Mouse (Mus musculus) stomach, embryonic 15.5 days (tissue): ENCODE data around the gene Gnb4. TPM values are rescaled to one million over a fixed set of nuclear protein-coding genes. Genes with fewer than 3 reads are reported as not detected.

Source experiments
- ATAC-seq: fragments of 200-750 bp; cut with Nextera tagmentation; 2 replicates; pipeline ENCODE4 v1.8.0; 2017; ENCODE audit warnings: low read depth, moderate number of reproducible peaks, moderate TSS enrichment; ENCODE audit not compliant: insufficient read depth, low FRiP score
- H3K27ac ChIP-seq: fragments of 300-500 bp; sonication (generic); 2 replicates; pipeline ENCODE4 v1.5.1; 2015; ENCODE audit warnings: mild to moderate bottlenecking, inconsistent platforms
- H3K27me3 ChIP-seq: fragments of 300-500 bp; sonication (generic); replicated peaks from 2 replicates; pipeline ENCODE4 v1.6.1; 2015; ENCODE audit warnings: inconsistent platforms
- H3K36me3 ChIP-seq: fragments of 300-500 bp; sonication (generic); 2 replicates; pipeline ENCODE4 v1.6.1; 2015; ENCODE audit warnings: inconsistent platforms
- H3K4me1 ChIP-seq: fragments of 300-500 bp; sonication (generic); 2 replicates; pipeline ENCODE4 v1.6.1; 2015; ENCODE audit warnings: inconsistent platforms
- H3K4me2 ChIP-seq: fragments of 300-500 bp; sonication (generic); 2 replicates; pipeline ENCODE4 v1.6.1; 2015; ENCODE audit warnings: mild to moderate bottlenecking, inconsistent platforms
- H3K4me3 ChIP-seq: fragments of 300-500 bp; sonication (generic); replicated peaks from 2 replicates; pipeline ENCODE4 v1.5.1; 2015; ENCODE audit warnings: inconsistent platforms
- H3K9ac ChIP-seq: fragments of 300-500 bp; sonication (generic); 2 replicates; pipeline ENCODE4 v1.6.1; 2015; ENCODE audit warnings: inconsistent platforms
- H3K9me3 ChIP-seq: fragments of 300-500 bp; sonication (generic); 2 replicates; pipeline ENCODE4 v1.6.1; 2016; ENCODE audit warnings: inconsistent platforms
- WGBS: fragments of 180-500 bp; shearing (Covaris S2); methylation state at CpG from one replicate; pipeline ENCODE4 v1.1.7; 2015; 5-methylcytosine and 5-hydroxymethylcytosine counted together
- polyA plus RNA-seq: library from polyadenylated mRNA; unstranded; fragments of >200 nt; fragmentation: Nextera tagmentation; extraction: Ambion mirVana; gene quantifications from 2 replicates; pipeline ENCODE4 v1.2.1, GENCODE M21; 2015

Gnb4 gene
- polyA plus RNA-seq, 1 experiment from 2014 or later, result 69.6 TPM

DNA sequence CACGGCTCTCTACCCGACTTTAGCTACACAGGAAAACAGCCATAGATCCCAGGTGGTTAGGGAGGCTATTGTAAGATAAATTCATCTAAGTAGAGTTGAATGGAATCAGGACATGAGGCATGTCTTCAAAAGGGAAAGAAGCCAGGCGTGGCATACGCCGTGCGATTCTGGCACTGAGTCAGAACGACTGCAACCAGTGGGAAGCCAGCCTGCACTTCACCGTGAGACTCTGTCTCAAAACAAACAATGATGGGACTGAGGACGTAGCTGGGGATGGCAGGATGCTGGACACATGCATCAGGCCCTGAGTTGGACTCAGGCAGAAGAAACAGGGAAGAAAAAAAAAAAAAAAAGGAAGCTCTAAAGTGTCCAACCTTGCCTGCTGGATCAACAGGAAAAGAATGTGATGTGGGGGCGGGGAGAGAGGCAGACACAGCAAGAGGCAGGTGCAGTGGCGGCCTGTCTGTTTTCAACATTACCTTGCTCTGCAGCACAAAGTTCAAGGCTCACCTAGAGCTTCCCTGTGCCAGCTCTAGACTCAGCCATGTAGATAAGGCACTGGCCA lies 4.7 kb downstream of the Gnb4 start:
- WGBS, result 70% methylated on average over 11 of the region's 11 CpGs
- Histone ChIP-seq H3K4me3 (no peak overlapping the region), H3K4me2 (no peak overlapping the region), H3K27ac (no peak overlapping the region), H3K9me3 (no peaks in the 10 kb centered on the region), H3K4me1 (no peaks in the 10 kb centered on the region), H3K9ac (no peak overlapping the region), H3K27me3 (no peaks in the 10 kb centered on the region), H3K36me3 (no peaks in the 10 kb centered on the region)
- ATAC-seq, result no peak

DNA sequence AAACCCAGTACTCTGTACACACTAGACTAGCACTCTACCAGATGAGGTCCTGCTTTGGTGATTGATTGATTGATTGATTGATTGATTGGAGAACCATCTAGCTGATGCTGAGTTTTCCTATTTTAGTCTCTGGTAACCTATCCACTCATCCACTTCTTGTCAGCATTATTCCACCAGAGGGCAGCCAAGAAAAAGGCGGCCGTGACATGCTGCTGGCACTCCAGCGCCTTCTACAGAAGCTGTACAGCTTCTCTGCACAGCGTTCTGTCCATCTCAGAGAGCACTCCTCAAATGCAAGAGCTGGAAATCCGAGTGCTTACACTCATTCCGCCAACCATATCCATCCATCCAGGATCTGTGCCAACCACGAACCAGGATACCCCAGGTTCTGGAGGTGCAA lies 5.8 kb downstream of the Gnb4 start:
- 20% methylated on average over 7 of the region's 7 CpGs for WGBS
- Histone ChIP-seq H3K9me3 (no peaks in the 10 kb centered on the region), H3K36me3 (no peaks in the 10 kb centered on the region), H3K27me3 (no peaks in the 10 kb centered on the region), H3K4me3 (no peak overlapping the region), H3K4me1 (no peaks in the 10 kb centered on the region), H3K4me2 (no peak overlapping the region), H3K9ac (no peak overlapping the region), H3K27ac (no peak overlapping the region)
- ATAC-seq, result no peak

DNA sequence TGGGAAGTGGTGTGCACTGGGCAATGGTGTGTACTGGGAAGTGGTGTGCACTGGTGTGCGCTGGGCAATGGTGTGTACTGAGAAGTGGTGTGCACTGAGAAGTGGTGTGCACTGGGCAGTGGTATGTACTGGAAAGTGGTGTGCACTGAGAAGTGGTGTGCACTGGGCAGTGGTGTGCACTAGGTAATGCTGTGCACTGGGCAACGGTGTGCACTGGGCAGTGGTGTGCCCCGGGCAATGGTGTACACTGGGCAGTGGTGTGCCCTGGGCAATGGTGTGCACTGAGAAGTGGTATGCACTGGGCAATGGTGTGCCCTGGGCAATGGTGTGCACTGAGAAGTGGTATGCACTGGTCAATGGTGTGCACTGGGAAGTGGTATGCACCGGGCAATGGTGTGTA lies 7.2 kb downstream of the Gnb4 start:
- Histone ChIP-seq H3K27ac (no peak overlapping the region), H3K9me3 (no peaks in the 10 kb centered on the region), H3K4me3 (no peak overlapping the region), H3K27me3 (no peaks in the 10 kb centered on the region), H3K36me3 (no peaks in the 10 kb centered on the region; the same call in 1 of the 2 replicates), H3K4me2 (no peak overlapping the region), H3K4me1 (no peaks in the 10 kb centered on the region), H3K9ac (no peak overlapping the region)
- 97% methylated on average over 4 of the region's 4 CpGs for WGBS
- peak; percentile 25; the same call in 1 of the 2 replicates for ATAC-seq

DNA sequence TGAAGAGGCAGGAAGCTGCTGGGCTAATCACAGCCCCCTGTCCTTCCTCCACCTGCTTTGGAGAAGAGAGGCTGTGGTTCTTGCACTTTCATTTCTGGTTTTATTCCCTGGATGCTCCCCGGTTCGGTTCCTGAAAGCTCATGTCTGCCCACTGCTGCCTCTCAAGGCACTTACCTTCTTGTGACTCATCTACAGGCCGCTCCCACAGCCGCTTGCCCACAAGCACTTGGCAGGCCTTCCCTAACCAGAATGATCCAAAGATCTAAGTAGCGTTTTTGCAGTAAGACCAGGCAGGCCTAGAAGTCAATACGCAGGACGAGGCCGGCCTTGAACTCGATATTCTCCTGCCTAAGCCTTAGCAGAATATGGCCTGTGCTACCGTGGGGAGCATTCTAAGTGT lies 15.3 kb downstream of the Gnb4 start:
- H3K4me3 ChIP-seq, result no peak overlapping the region
- no peak overlapping the region for H3K9ac ChIP-seq
- no peak overlapping the region for H3K27ac ChIP-seq
- no peaks in the 10 kb centered on the region for H3K4me1 ChIP-seq
- no peaks in the 10 kb centered on the region for H3K27me3 ChIP-seq
- WGBS, result 89% methylated on average over 10 of the region's 10 CpGs
- no peak overlapping the region for H3K4me2 ChIP-seq
- no peaks in the 10 kb centered on the region for H3K9me3 ChIP-seq
- no peaks in the 10 kb centered on the region; the same call in 1 of the 2 replicates for H3K36me3 ChIP-seq
- no peak for ATAC-seq

DNA sequence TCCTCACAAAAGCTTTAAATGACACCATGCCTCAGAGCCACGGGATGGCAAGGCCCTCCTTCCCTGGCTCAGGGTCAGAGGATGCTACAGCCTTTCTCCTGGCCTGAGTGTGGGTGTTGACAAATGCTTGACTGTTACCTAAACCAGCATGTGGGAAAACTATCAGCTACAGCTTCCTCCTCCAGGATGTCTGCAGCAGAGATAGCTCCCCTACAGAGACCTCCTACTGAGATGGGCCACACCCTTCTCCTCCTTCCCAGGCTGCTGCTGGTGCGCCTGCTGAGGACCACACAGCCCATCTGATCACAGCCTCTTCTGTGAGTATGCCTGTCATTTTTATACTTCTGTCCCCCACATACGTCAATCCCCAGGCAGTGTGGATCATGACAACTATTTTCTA lies 17.1 kb downstream of the Gnb4 start:
- Histone ChIP-seq H3K27me3 (no peaks in the 10 kb centered on the region), H3K9me3 (no peaks in the 10 kb centered on the region), H3K9ac (no peak overlapping the region), H3K4me1 (no peaks in the 10 kb centered on the region), H3K4me2 (no peak overlapping the region), H3K4me3 (no peak overlapping the region), H3K36me3 (no peaks in the 10 kb centered on the region), H3K27ac (no peak overlapping the region)
- no peak for ATAC-seq
- WGBS, result 59% methylated on average over 3 of the region's 3 CpGs

DNA sequence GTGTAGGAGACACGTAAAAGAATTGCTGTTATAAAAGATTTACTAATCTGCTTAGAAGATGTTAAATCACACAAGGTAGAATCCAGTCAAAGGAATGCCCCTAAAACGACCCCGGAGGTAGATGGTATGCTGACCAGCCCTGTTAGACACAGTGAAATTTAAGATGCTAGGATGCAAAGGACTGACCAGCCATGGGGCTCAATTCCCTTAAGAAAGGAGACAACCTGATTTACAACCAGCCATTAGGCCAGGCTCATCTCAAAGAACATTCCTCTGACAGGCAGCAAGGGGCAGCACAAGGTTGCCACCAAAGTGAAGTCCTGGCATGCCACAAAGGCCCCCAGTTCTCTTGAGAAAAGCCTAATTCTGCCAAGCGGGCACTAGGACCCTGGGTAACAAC lies 21.3 kb downstream of the Gnb4 start:
- 0 out of 2 replicates have a peak, but pooled peaks cover 6% of the 10 kb centered on the region for H3K36me3 ChIP-seq
- WGBS, result 61% methylated on average over 4 of the region's 4 CpGs
- ATAC-seq, result no peak
- H3K27ac ChIP-seq, result no peak overlapping the region
- H3K9me3 ChIP-seq, result no peaks in the 10 kb centered on the region
- no peaks in the 10 kb centered on the region for H3K4me1 ChIP-seq
- H3K9ac ChIP-seq, result no peak overlapping the region
- no peaks in the 10 kb centered on the region for H3K27me3 ChIP-seq
- H3K4me3 ChIP-seq, result no peak overlapping the region
- H3K4me2 ChIP-seq, result no peak overlapping the region

DNA sequence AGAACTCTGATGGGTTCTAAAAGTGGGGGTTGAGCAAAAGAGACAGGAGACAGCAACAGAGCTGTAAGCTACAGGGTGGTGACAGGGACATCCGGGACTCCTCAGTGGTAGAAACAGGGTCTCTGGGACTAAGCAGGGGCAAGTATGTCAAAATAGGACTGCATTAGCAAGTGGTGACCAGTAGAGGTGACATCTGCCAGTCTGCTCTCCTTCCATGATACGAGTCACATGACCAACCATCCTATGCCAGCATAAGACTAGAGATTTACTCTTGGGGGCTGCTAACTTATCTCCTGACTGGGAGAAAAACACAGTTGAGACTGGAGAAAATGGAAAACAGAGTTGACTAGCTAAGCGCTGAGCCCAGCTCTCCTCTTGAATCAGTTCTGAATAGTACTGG lies 30.1 kb downstream of the Gnb4 start:
- 94% methylated on average over 3 of the region's 3 CpGs for WGBS
- Histone ChIP-seq H3K4me2 (no peak overlapping the region), H3K27me3 (no peaks in the 10 kb centered on the region), H3K4me1 (no peaks in the 10 kb centered on the region), H3K4me3 (no peak overlapping the region), H3K27ac (no peak overlapping the region), H3K36me3 (peaks cover 32% of the 10 kb centered on the region), H3K9ac (no peak overlapping the region), H3K9me3 (no peaks in the 10 kb centered on the region)
- no peak for ATAC-seq

DNA sequence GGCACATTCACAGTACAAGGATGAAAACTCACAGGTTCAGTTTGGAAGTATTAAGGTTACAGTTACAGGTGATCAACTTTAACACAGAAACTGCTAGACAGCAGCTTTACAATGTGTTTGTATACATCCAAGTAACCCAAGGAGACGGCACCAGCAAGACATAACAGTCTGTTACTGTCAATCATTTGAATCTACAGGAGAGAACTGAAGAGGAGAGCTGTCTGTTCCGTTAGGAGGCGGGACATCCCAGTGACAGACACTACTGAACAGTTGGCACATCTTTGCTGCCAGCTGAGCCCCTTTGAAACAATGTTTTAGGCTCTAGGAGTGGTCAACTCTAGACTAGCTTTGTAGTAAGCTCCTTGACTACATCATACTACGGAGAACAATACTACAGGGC lies 32.9 kb downstream of the Gnb4 start:
- Histone ChIP-seq H3K9ac (no peak overlapping the region), H3K36me3 (peaks cover 27% of the 10 kb centered on the region), H3K4me1 (no peaks in the 10 kb centered on the region), H3K4me3 (no peak overlapping the region), H3K4me2 (no peak overlapping the region), H3K9me3 (no peaks in the 10 kb centered on the region), H3K27ac (no peak overlapping the region), H3K27me3 (no peaks in the 10 kb centered on the region)
- 87% methylated on average over 4 of the region's 4 CpGs for WGBS
- no peak for ATAC-seq

DNA sequence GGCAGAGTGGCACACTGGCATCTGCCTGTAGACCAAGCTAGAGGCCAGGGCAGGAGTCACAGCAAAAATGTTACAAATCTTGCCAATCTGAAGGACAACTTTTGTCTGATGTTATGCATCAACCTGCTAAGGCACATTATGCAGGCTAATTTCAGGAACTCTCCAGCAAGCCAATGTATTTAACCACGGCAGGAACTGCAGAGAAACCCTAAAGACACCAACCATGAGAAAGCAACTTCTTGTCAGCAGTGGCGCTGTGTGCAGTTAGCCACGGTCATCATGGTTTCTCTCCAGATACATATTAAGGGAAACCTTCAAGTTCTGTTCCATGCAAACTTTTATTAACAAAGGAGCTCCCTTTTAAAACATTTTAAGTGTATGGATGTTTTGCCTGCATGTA lies 34.5 kb downstream of the Gnb4 start:
- H3K27me3 ChIP-seq, result no peaks in the 10 kb centered on the region
- no peak for ATAC-seq
- 83% methylated on average over 3 of the region's 3 CpGs for WGBS
- peaks cover 27% of the 10 kb centered on the region for H3K36me3 ChIP-seq
- H3K4me1 ChIP-seq, result no peaks in the 10 kb centered on the region
- no peak overlapping the region for H3K9ac ChIP-seq
- no peak overlapping the region for H3K27ac ChIP-seq
- no peak overlapping the region for H3K4me2 ChIP-seq
- H3K9me3 ChIP-seq, result no peaks in the 10 kb centered on the region
- no peak overlapping the region for H3K4me3 ChIP-seq

DNA sequence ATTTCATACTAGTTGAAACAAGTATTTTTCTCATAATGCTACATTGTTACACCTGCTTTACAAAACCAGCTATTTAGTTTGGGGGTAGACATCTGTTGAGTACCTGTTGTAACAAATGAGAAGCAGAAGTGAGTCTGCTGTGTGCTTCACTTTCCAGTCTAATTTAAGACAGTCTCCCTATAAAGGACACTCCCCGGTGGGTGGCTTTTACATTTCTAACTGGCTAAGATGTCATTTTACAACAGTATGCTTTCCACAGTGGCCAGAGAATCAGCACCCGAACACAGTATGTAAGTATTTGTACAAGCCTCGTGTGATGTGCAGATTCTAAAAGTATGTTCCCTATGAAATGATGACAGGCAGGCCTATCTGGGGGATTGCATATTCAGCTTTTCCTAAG lies 35.6 kb downstream of the Gnb4 start:
- no peak for ATAC-seq
- WGBS, result 82% methylated on average over 3 of the region's 3 CpGs
- no peak overlapping the region for H3K9ac ChIP-seq
- no peak overlapping the region for H3K4me2 ChIP-seq
- H3K36me3 ChIP-seq, result peaks cover 25% of the 10 kb centered on the region
- H3K27me3 ChIP-seq, result no peaks in the 10 kb centered on the region
- H3K4me3 ChIP-seq, result no peak overlapping the region
- H3K9me3 ChIP-seq, result no peaks in the 10 kb centered on the region
- H3K27ac ChIP-seq, result no peak overlapping the region
- no peaks in the 10 kb centered on the region for H3K4me1 ChIP-seq

DNA sequence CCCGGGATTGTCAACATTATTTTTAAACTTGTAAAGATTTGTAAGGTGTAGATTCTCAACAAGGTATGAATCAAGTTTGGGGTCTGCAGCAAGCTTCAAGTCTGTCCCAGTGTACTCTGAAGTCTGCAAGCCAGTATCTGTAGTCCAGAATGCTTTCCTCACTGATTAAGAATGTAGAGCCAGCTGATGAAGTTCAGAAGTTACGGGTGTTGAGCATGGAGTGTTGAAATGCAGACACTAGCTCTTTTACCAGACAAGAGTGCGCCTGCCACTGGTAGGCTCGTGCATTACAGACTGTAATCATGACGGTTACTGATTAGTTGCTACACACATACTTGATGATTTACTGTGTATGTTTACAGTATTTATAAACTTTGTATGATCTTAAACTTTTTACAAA lies 37.6 kb downstream of the Gnb4 start:
- 87% methylated on average over 5 of the region's 5 CpGs for WGBS

DNA sequence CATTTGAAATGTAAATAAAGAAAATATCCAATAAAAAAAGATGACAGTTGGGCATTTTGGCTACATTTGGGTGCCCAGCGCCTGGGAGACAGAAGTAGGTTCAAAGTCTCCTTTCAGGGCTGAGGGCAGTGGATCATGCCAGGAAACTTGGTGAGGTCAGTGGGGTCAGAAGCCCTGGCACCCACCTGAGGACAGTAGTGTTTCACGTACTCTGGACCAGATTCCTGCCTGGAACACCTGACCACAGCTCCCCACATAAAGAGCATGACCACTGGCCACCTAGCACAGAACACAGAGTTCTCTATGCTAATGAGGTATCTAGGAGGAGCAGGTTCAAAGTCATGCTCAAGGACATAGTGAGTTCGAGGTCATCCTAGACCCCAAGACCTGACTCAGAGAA lies 41.2 kb downstream of the Gnb4 start:
- H3K4me2 ChIP-seq, result no peak overlapping the region
- H3K27me3 ChIP-seq, result no peaks in the 10 kb centered on the region
- peaks cover 21% of the 10 kb centered on the region; the same call in 1 of the 2 replicates for H3K36me3 ChIP-seq
- H3K9ac ChIP-seq, result no peak overlapping the region
- no peak overlapping the region for H3K27ac ChIP-seq
- no peak for ATAC-seq
- no peaks in the 10 kb centered on the region for H3K4me1 ChIP-seq
- no peak overlapping the region for H3K4me3 ChIP-seq
- H3K9me3 ChIP-seq, result no peaks in the 10 kb centered on the region
- 94% methylated on average over 3 of the region's 3 CpGs for WGBS

More for the DNA sequence above, 37.6 kb downstream of the Gnb4 start:
- H3K4me2 ChIP-seq, result no peak overlapping the region
- H3K9ac ChIP-seq, result no peak overlapping the region
- no peak overlapping the region for H3K27ac ChIP-seq
- H3K27me3 ChIP-seq, result no peaks in the 10 kb centered on the region
- H3K4me1 ChIP-seq, result no peaks in the 10 kb centered on the region
- no peak for ATAC-seq
- H3K4me3 ChIP-seq, result no peak overlapping the region
- peaks cover 28% of the 10 kb centered on the region for H3K36me3 ChIP-seq
- no peaks in the 10 kb centered on the region for H3K9me3 ChIP-seq

DNA sequence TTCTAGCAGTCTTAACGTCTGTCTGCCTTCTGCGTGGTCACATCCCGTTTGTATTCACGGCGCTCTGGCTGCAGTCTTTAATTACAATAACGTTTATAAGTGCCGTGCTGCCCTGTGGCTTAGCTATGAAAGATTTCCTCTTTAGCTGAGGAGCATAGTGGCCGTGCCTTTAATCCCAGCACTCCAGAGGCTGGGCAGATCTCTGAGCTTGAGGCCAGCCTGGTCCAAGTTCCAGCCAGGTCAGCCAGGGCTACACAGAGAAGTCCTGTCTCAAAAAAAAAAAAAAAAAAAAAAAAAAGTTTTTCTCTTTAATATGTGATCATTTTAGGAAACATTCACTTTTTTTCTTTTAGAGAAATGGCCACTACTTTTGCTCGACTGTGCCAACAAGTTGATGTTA lies 42.5 kb downstream of the Gnb4 start:
- WGBS, result 55% methylated on average over 9 of the region's 9 CpGs
- no peak for ATAC-seq
- Histone ChIP-seq H3K4me2 (no peak overlapping the region), H3K9me3 (no peaks in the 10 kb centered on the region), H3K9ac (no peak overlapping the region), H3K4me1 (no peaks in the 10 kb centered on the region), H3K4me3 (no peak overlapping the region), H3K36me3 (peaks cover 29% of the 10 kb centered on the region), H3K27me3 (no peaks in the 10 kb centered on the region), H3K27ac (no peak overlapping the region)
